Comparison of ENCODE assay signal across 25 mouse cellular contexts in the genomic region with DNA sequence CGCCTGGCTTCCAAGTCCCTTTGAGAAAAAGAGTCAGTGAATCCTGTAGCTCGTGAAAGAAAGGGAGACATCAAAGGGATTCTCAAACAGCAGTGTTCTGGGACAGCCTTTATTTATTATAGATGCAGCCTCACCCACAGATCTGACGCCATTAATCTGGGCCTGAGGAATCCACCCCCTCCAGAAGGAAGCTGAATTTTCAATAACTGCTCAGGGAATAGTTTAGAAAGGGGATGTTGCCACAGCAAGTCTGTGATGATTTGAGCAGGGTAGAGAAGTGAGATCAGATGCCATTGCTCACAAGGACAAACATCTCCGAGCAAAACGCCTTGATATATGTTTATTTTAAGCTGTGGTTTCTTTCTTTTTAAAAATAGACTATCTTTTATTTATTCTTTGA. TPM values are rescaled to one million over a fixed set of nuclear protein-coding genes. Genes with fewer than 3 reads are reported as not detected.
DNase-seq lines count a peak whose midpoint lies in the region; ATAC-seq and TF ChIP-seq lines count a peak whose summit lies in the region.
"Had no signal": no experiment of that assay in that cellular context is flagged by ENCODE, and none has a peak within 500 bp of the region (broad histone marks: within the 10 kb centered on the region; RNA-seq: fewer than 3 reads in every experiment).

No protein-coding gene starts in this region.

- H3K4me3 ChIP-seq in intestine, embryonic 14.5 days (ENCODE audit: low read depth, low read length): no peak overlapping the region
- no peak overlapping the region for H3K4me3 ChIP-seq in intestine, postnatal 0 days (ENCODE audit: low read depth, low read length)
- no peak overlapping the region for H3K4me3 ChIP-seq in lung, embryonic 15.5 days
- no peak overlapping the region for H3K4me3 ChIP-seq in lung, adult 2 months (replicated peaks; ENCODE audit: extremely low read depth, low read depth, low read length)
- no peak overlapping the region for H3K4me3 ChIP-seq in macrophage (ENCODE audit: inconsistent target)
- H3K4me3 ChIP-seq: embryonic facial prominence, embryonic 10.5 days; neural tube, embryonic 15.5 days had no signal

- H3K36me3 ChIP-seq in intestine, embryonic 14.5 days (ENCODE audit: control insufficient read depth, insufficient read depth, low read length): no peaks in the 10 kb centered on the region
- no peaks in the 10 kb centered on the region for H3K36me3 ChIP-seq in intestine, postnatal 0 days (ENCODE audit: control insufficient read depth, insufficient read depth)
- H3K36me3 ChIP-seq in lung, embryonic 15.5 days: no peaks in the 10 kb centered on the region
- H3K36me3 ChIP-seq in macrophage (ENCODE audit: inconsistent target): no peaks in the 10 kb centered on the region
- H3K36me3 ChIP-seq: embryonic facial prominence, embryonic 10.5 days; G1E; neural tube, embryonic 15.5 days had no signal

- H3K27ac ChIP-seq in intestine, embryonic 14.5 days (ENCODE audit: low read depth): no peak overlapping the region
- H3K27ac ChIP-seq in intestine, postnatal 0 days (ENCODE audit: low read depth, low read length): no peak overlapping the region
- H3K27ac ChIP-seq in lung, embryonic 15.5 days: peak overlapping the region; percentile 68
- peak overlapping the region; percentile 65 for H3K27ac ChIP-seq in macrophage
- H3K27ac ChIP-seq: embryonic facial prominence, embryonic 10.5 days; hindbrain, postnatal 0 days; liver, embryonic 14.5 days; neural tube, embryonic 15.5 days had no signal

- DNase-seq in intestine, embryonic 14.5 days (ENCODE audit: low spot score): peak; percentile 50
- no peak for DNase-seq in lung, adult 2 months
- peak; percentile 31 for DNase-seq in brain, embryonic 14.5 days (ENCODE audit: low read depth)
- no peak for DNase-seq in heart, adult 9 months (ENCODE audit: low spot score in 2 of 2)
- DNase-seq: adrenal gland, postnatal 10 days; cerebellum, adult 18-20 months; cerebellum, postnatal 36 days; gastrocnemius, postnatal 10 days; heart, adult 18-20 months; heart, postnatal 4 days; kidney, adult 18-20 months; right cerebral cortex, postnatal 14 days; spleen, adult 18-20 months; thymus, postnatal 36 days had no signal

- no peaks in the 10 kb centered on the region for H3K79me2 ChIP-seq in macrophage (ENCODE audit: inconsistent target)

- no peaks in the 10 kb centered on the region for H3K9me3 ChIP-seq in intestine, embryonic 14.5 days (ENCODE audit: control insufficient read depth, low read length)
- no peaks in the 10 kb centered on the region for H3K9me3 ChIP-seq in intestine, postnatal 0 days (ENCODE audit: control insufficient read depth)
- H3K9me3 ChIP-seq in lung, embryonic 15.5 days: no peaks in the 10 kb centered on the region
- H3K9me3 ChIP-seq: embryonic facial prominence, embryonic 10.5 days; G1E; neural tube, embryonic 15.5 days had no signal

- 31% methylated on average over 5 of the region's 5 CpGs for WGBS in intestine, embryonic 14.5 days
- WGBS in intestine, postnatal 0 days: 55% methylated on average over 5 of the region's 5 CpGs
- 30% methylated on average over 5 of the region's 5 CpGs for whole genome bisulfite sequencing in lung, embryonic 15.5 days
- 38% methylated on average over 5 of the region's 5 CpGs for WGBS in lung, adult 2 months
- 35% methylated on average over 5 of the region's 5 CpGs for WGBS in macrophage (ENCODE audit: missing documents)

- 0 out of 2 replicates have a peak, but pooled peaks cover 13% of the 10 kb centered on the region for H3K4me1 ChIP-seq in intestine, embryonic 14.5 days (replicated peaks; ENCODE audit: control insufficient read depth, insufficient read depth, low read length)
- H3K4me1 ChIP-seq in intestine, postnatal 0 days (replicated peaks; ENCODE audit: control insufficient read depth, insufficient read depth, low read length): no peaks in the 10 kb centered on the region
- H3K4me1 ChIP-seq in lung, embryonic 15.5 days: peaks cover 14% of the 10 kb centered on the region
- H3K4me1 ChIP-seq in lung, adult 2 months (ENCODE audit: control insufficient read depth, insufficient read depth, low read length): 0 out of 2 replicates have a peak, but pooled peaks cover 2% of the 10 kb centered on the region

- H3K9ac ChIP-seq in intestine, embryonic 14.5 days (ENCODE audit: low read length): no peak overlapping the region
- H3K9ac ChIP-seq in intestine, postnatal 0 days (ENCODE audit: low read depth, low read length): no peak overlapping the region
- H3K9ac ChIP-seq in lung, embryonic 15.5 days: no peak overlapping the region
- H3K9ac ChIP-seq: liver, embryonic 14.5 days; neural tube, embryonic 15.5 days had no signal

- TF ChIP-seq POLR2A in lung, adult 2 months (IDR thresholded peaks at IDR 0.05; ENCODE audit: borderline replicate concordance, extremely low read depth, low read depth, low read length): no peak
- TF ChIP-seq POLR2A in brain, embryonic 14.5 days (IDR thresholded peaks at IDR 0.05; ENCODE audit: borderline replicate concordance, extremely low read depth, insufficient read depth, insufficient read length, poor library complexity, severe bottlenecking): no peak

- ATAC-seq in intestine, embryonic 14.5 days (replicated peaks; ENCODE audit: low FRiP score, low TSS enrichment, low read depth): no peak
- ATAC-seq in intestine, postnatal 0 days: no peak
- peak; percentile 68; the same call in 1 of the 2 replicates for ATAC-seq in lung, embryonic 15.5 days (ENCODE audit: borderline replicate concordance, extremely low read depth, low FRiP score, low TSS enrichment)
- ATAC-seq: activated CD4-positive, CD25-positive, alpha-beta regulatory T cell, adult 4 months; forebrain, embryonic 14.5 days; hindbrain, postnatal 0 days had no signal

- H3K4me2 ChIP-seq in intestine, embryonic 14.5 days (ENCODE audit: low read length): no peak overlapping the region
- no peak overlapping the region for H3K4me2 ChIP-seq in intestine, postnatal 0 days (replicated peaks; ENCODE audit: low read depth)
- H3K4me2 ChIP-seq in lung, embryonic 15.5 days: no peak overlapping the region
- H3K4me2 ChIP-seq: neural tube, embryonic 15.5 days had no signal

- no peak for TF ChIP-seq CTCF in intestine, postnatal 0 days (IDR thresholded peaks at IDR 0.05; ENCODE audit: low read depth)
- TF ChIP-seq CTCF in lung, adult 2 months (IDR thresholded peaks at IDR 0.05; ENCODE audit: insufficient read depth, low read length): no peak
- no peak for TF ChIP-seq CTCF in brain, embryonic 14.5 days (IDR thresholded peaks at IDR 0.05; ENCODE audit: borderline replicate concordance, extremely low read depth, insufficient read depth, insufficient read length)

- H3K27me3 ChIP-seq in intestine, embryonic 14.5 days (replicated peaks; ENCODE audit: control insufficient read depth, insufficient read depth, low read length): no peaks in the 10 kb centered on the region
- H3K27me3 ChIP-seq in intestine, postnatal 0 days (replicated peaks; ENCODE audit: control insufficient read depth, insufficient read depth, low read length): no peaks in the 10 kb centered on the region
- no peaks in the 10 kb centered on the region for H3K27me3 ChIP-seq in lung, embryonic 15.5 days
- H3K27me3 ChIP-seq: neural tube, embryonic 15.5 days had no signal

RNA-seq across cellular contexts. Expression of a gene that starts 26.1 kb away (rescaled TPM):
- 78.7 and 81.2 TPM in 2 replicates for polyA plus RNA-seq in intestine, embryonic 14.5 days (2014; fragmentation: Nextera tagmentation; extraction: Ambion mirVana)
- polyA plus RNA-seq in intestine, postnatal 0 days (2015; fragmentation: Nextera tagmentation; extraction: Ambion mirVana): 195 and 201 TPM in 2 replicates
- 66.3 and 74.9 TPM in 2 replicates for polyA plus RNA-seq in lung, embryonic 15.5 days (2015; fragmentation: Nextera tagmentation; extraction: Ambion mirVana)
- polyA plus RNA-seq in lung, adult 2 months (2012; rRNA removed): 91.8 and 94.8 TPM in 2 replicates
- polyA plus RNA-seq in brain, embryonic 14.5 days (2012; rRNA removed): 12.4 and 12.8 TPM in 2 replicates
- 100 to 1,000 TPM in 3 of 26 experiments, 10 to 100 TPM in 23; 17.4 to 124 (median 36.1) TPM for total RNA-seq in macrophage (2018; cell fraction: chromatin; rRNA removed)
- 100 to 1,000 TPM; 262 to 745 (median 448) TPM for total RNA-seq in macrophage (2018; cell fraction: cytosol; rRNA removed)
- total RNA-seq in macrophage (2018; cell fraction: nucleus; rRNA removed): 100 to 1,000 TPM in 25 of 26 experiments, 10 to 100 TPM in 1; 72.5 to 401 (median 197) TPM
- 629 to 1,120 TPM (median 845 TPM) in 3 replicates for polyA plus RNA-seq in macrophage (2018)

RNA-seq across cellular contexts. Expression of a gene that starts 27.9 kb away (rescaled TPM):
- 29.1 and 31.4 TPM in 2 replicates for polyA plus RNA-seq in intestine, embryonic 14.5 days (2014; fragmentation: Nextera tagmentation; extraction: Ambion mirVana)
- polyA plus RNA-seq in intestine, postnatal 0 days (2015; fragmentation: Nextera tagmentation; extraction: Ambion mirVana): 11.7 and 14.2 TPM in 2 replicates
- 37.8 and 42.8 TPM in 2 replicates for polyA plus RNA-seq in lung, embryonic 15.5 days (2015; fragmentation: Nextera tagmentation; extraction: Ambion mirVana)
- 33.9 and 40.9 TPM in 2 replicates for polyA plus RNA-seq in lung, adult 2 months (2012; rRNA removed)
- 7.9 and 10.1 TPM in 2 replicates for polyA plus RNA-seq in brain, embryonic 14.5 days (2012; rRNA removed)
- 100 to 1,000 TPM in 13 of 26 experiments, 10 to 100 TPM in 13; 33.2 to 495 (median 91.1) TPM for total RNA-seq in macrophage (2018; cell fraction: chromatin; rRNA removed)
- total RNA-seq in macrophage (2018; cell fraction: cytosol; rRNA removed): 100 to 1,000 TPM in 2 of 26 experiments, 10 to 100 TPM in 24; 28.4 to 135 (median 32.6) TPM
- 100 to 1,000 TPM in 13 of 26 experiments, 10 to 100 TPM in 13; 41.9 to 410 (median 106) TPM for total RNA-seq in macrophage (2018; cell fraction: nucleus; rRNA removed)
- 32.5 to 46.6 TPM (median 34.4 TPM) in 3 replicates for polyA plus RNA-seq in macrophage (2018)

RNA-seq across cellular contexts. Expression of a gene that starts 51.0 kb away (rescaled TPM):
- polyA plus RNA-seq in intestine, embryonic 14.5 days (2014; fragmentation: Nextera tagmentation; extraction: Ambion mirVana): 0.81 and 1.6 TPM in 2 replicates
- polyA plus RNA-seq in intestine, postnatal 0 days (2015; fragmentation: Nextera tagmentation; extraction: Ambion mirVana): 0.50 and 0.52 TPM in 2 replicates
- polyA plus RNA-seq in lung, embryonic 15.5 days (2015; fragmentation: Nextera tagmentation; extraction: Ambion mirVana): 1.3 and 2.6 TPM in 2 replicates
- polyA plus RNA-seq in lung, adult 2 months (2012; rRNA removed): 8.7 and 10.7 TPM in 2 replicates
- polyA plus RNA-seq in brain, embryonic 14.5 days (2012; rRNA removed): 0.79 and 1.0 TPM in 2 replicates
- 1 to 10 TPM in 5 of 26 experiments, under 1 TPM in 9, not detected in 12; 0.41 to 2.5 (median 0.95) TPM for total RNA-seq in macrophage (2018; cell fraction: chromatin; rRNA removed)
- under 1 TPM in 13 of 26 experiments, not detected in 13; 0.08 to 0.76 (median 0.19) TPM for total RNA-seq in macrophage (2018; cell fraction: cytosol; rRNA removed)
- total RNA-seq in macrophage (2018; cell fraction: nucleus; rRNA removed): 1 to 10 TPM in 2 of 26 experiments, under 1 TPM in 11, not detected in 13; 0.28 to 1.6 (median 0.60) TPM
- 0.13 TPM in 1 of 3 replicates, not detected in the others for polyA plus RNA-seq in macrophage (2018)
- total RNA-seq: hindbrain, postnatal 0 days; layer of hippocampus, postnatal 14 days had no signal

Comparison
In these comparisons a context has a peak if more than half of its experiments do, and no peak if none do; other contexts are left out.
1. DNase-seq: peak in intestine, embryonic 14.5 days (single experiment) and brain, embryonic 14.5 days (single experiment); none in lung, adult 2 months (single experiment) and heart, adult 9 months (0 of 2).
2. H3K27ac ChIP-seq: peak in lung, embryonic 15.5 days (single experiment) and macrophage (single experiment); none in intestine, embryonic 14.5 days (single experiment) and intestine, postnatal 0 days (single experiment).